Mouse (Mus musculus): ENCODE data around the gene Faap100.
A peak's percentile ranks its signal among the peaks of the same experiment; 100 is the strongest.

GRCm38 (mm10) chr11:120349986-120350702 lies 28.4 kb downstream of the Faap100 start:
- TF ChIP-seq EP300 (IDR thresholded peaks at IDR 0.05; ENCODE audit: low read depth) (peak; percentile 96), CTCF (IDR thresholded peaks at IDR 0.05; ENCODE audit: low read depth) (no peak; the same call in none of the 2 replicates)

Measured in heart, postnatal 0 days (tissue).